Mouse (Mus musculus) cerebellum, adult 2 months (tissue): ENCODE measurements around the gene Spsb3. TPM values are rescaled to one million over a fixed set of nuclear protein-coding genes. Genes with fewer than 3 reads are reported as not detected.

Source experiments
- DNase-seq, 2 experiments: peaks; one replicate each; pipeline ENCODE4 v3.0.0; 2021
- H3K27ac ChIP-seq: fragments of 200-500 bp; 2 replicates; pipeline ENCODE4 v1.5.1; 2012; ENCODE audit warnings: low read length, control low read depth, inconsistent platforms; ENCODE audit not compliant: insufficient read depth
- H3K27me3 ChIP-seq: fragments of 200-500 bp; 2 replicates; pipeline ENCODE4 v1.6.1; 2012; ENCODE audit warnings: inconsistent platforms, mild to moderate bottlenecking, low read length, moderate library complexity; ENCODE audit not compliant: control insufficient read depth, insufficient read depth
- H3K4me1 ChIP-seq: fragments of 200-500 bp; 2 replicates; pipeline ENCODE4 v1.6.1; 2011; ENCODE audit warnings: low read length; ENCODE audit not compliant: control insufficient read depth, insufficient read depth
- H3K4me3 ChIP-seq: fragments of 200-500 bp; replicated peaks from 2 replicates; pipeline ENCODE3; 2011; ENCODE audit warnings: mild to moderate bottlenecking, low read depth, low read length, control low read depth; ENCODE audit not compliant: insufficient read depth
- CTCF ChIP-seq: fragments of 200-500 bp; IDR thresholded peaks from 2 replicates; pipeline ENCODE4 v1.5.1; 2011; ENCODE audit warnings: low read depth, mild to moderate bottlenecking, control low read depth, low read length, moderate library complexity, borderline replicate concordance; ENCODE audit not compliant: insufficient read depth
- POLR2A ChIP-seq: fragments of 200-500 bp; IDR thresholded peaks from 2 replicates; pipeline ENCODE4 v1.6.1; 2011; ENCODE audit warnings: low read length, control low read depth, borderline replicate concordance; ENCODE audit not compliant: insufficient read depth
- WGBS: fragments of 180-500 bp; shearing (Covaris S2); methylation state at CpG from one replicate; pipeline ENCODE4 v1.1.7; 2018; 5-methylcytosine and 5-hydroxymethylcytosine counted together
- polyA plus RNA-seq: library from polyadenylated mRNA; depleted of rRNA; stranded (reverse); fragments of >200 nt; gene quantifications from 2 replicates; pipeline ENCODE4 v1.2.3, GENCODE M21; 2012

Gene Spsb3
- polyA plus RNA-seq, 1 experiment = 124 TPM

DNA sequence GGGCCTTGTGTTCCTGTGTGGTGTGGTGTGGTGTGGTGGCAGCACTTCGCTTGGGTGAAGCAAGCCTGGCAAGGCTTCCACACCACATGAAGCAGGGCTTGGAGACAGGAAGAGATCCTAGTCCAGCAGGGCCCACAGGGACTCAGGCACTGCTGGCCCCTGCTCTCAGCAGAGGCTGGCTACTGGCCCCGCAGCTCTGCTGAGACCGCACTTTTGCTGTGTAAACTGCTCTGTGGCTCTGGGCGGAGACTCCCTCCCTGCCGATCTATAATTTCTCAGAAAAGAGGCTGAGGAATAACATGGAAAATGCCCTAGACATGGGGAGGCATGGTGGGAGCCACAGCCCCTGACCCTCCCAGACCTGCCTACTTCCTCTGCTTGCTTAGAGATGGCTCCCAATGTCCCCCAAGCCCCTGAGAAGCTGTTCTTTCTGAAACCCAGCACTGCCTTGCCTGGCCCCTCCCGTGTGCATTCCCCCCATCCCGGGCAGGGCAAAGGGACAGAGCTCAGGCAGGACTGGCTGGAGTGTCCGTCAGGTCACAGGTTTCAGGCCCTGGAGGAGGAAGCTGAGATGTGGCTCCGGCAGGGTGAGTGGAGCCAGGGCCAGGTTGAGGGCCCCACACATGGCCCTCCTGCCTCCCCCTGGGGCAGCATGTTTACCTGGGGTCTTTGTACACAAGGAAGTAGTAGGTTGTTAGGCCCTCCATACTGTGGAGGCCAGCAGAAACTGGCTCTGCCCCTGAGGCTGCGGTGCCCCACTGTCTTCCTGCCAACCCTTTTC, 8.9 kb upstream of the Spsb3 start:
- 62% methylated on average over 10 of the region's 10 CpGs for WGBS
- Histone ChIP-seq H3K27me3 (no peaks in the 10 kb centered on the region), H3K4me1 (no peaks in the 10 kb centered on the region), H3K27ac (no peak overlapping the region), H3K4me3 (no peak overlapping the region)
- DNase-seq = no peak
- TF ChIP-seq POLR2A (no peak), CTCF (no peak)

DNA sequence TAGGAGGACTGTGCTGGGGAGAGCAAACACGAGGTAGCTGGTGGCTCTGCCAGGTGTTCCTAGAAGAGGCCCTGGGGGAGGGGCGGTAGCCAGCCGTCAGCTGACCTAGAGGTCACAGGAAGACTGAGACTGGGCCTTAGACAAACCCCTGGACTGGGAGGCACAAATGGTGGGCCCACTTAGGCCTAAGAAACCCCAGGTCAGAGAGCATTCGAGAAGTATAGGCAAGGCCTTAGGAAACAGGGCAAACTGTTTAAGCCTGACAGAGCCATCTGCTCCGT, 8.4 kb upstream of the Spsb3 start:
- no peak for DNase-seq
- no peak overlapping the region for H3K4me3 ChIP-seq
- 45% methylated on average over 5 of the region's 5 CpGs for WGBS
- no peak for TF ChIP-seq POLR2A
- no peak for TF ChIP-seq CTCF
- no peak overlapping the region for H3K27ac ChIP-seq
- H3K27me3 ChIP-seq = no peaks in the 10 kb centered on the region
- H3K4me1 ChIP-seq = no peaks in the 10 kb centered on the region

DNA sequence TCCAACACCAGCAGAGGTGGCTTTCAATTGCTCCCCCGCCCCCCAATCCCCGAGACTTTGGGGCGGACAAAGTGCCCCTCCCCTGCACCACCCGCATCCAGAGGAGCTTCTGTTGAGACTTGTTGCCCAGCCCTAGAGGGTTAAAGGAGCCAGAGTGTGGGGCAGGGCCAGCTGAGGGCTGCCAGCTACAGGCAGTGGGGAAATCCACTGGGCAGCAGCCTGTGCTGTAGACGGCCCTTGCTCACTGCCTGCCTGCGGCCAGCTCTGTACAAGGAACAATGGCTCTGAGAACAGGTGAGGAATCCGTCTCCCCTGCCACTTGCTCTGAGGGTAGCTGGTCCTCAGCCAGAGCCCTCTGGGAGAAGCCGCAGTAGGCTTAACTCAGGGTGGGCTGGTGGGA, 7.9 kb upstream of the Spsb3 start:
- no peak for TF ChIP-seq CTCF
- TF ChIP-seq POLR2A = no peak
- WGBS = 56% methylated on average over 8 of the region's 8 CpGs
- H3K27me3 ChIP-seq = no peaks in the 10 kb centered on the region
- H3K27ac ChIP-seq = no peak overlapping the region
- H3K4me3 ChIP-seq = no peak overlapping the region
- H3K4me1 ChIP-seq = no peaks in the 10 kb centered on the region
- DNase-seq = no peak

DNA sequence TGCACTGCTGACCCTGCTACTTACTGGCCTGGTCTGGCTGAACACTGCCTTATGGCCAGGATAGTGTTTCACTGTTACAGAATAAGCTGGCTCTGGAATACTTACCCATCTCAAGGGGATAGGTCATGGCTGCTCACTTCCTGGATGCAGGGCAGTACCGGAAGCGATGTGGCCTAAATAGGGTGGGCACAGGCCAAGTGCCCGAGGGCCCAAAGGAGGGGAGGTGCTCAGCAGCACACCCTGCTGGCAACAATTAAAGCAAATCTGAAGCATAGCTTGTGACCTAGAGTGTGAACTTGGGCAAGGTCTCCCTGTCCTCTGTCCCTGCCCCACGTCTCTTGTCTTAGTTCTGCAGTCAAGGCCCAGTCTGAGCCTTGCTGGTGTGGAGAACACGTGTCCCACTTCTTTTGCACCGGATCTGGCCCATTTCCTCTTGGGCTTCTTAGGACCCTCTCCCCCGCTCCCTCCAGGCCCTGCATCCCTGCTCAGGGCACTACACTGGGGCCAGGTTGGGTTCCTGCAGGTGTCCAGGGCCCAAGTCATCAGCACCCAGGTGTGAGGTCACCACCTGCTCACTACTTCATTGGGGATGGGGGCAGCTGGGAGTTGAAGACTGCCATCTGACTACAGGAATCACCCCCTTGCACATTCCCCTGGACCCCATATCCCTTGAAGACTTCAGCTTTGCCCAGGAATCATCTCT, 4.6 kb upstream of the Spsb3 start:
- Histone ChIP-seq H3K27me3 (no peaks in the 10 kb centered on the region), H3K27ac (no peak overlapping the region), H3K4me3 (no peak overlapping the region), H3K4me1 (peaks cover 5% of the 10 kb centered on the region)
- TF ChIP-seq POLR2A = no peak
- TF ChIP-seq CTCF = peak; percentile 50
- 37% methylated on average over 7 of the region's 7 CpGs for WGBS
- no peak for DNase-seq

DNA sequence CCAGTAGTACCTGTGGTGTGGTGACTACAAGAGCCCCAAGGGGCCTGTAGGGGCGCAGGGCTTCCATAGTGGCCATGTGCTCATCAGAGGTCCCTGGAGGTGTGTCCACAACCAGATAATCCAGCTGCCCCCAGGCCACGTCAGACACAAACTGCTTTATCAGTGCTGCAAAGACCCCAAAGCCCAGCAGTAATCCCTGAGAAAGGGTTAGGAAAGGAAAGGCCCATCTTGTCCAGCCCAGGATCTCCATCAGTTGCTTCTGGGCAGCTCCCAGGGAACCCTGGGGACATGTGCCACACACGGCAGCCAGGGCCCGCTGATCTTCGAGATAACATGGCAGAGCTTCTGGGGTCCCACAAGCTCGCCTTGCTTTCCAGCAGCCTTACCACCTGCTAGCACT, 2.1 kb upstream of the Spsb3 start:
- no peak overlapping the region for H3K27ac ChIP-seq
- DNase-seq = no peak
- no peak for TF ChIP-seq POLR2A
- TF ChIP-seq CTCF = no peak
- WGBS = 82% methylated on average over 6 of the region's 6 CpGs
- no peak overlapping the region for H3K4me3 ChIP-seq
- no peaks in the 10 kb centered on the region for H3K27me3 ChIP-seq
- H3K4me1 ChIP-seq = peaks cover 14% of the 10 kb centered on the region

DNA sequence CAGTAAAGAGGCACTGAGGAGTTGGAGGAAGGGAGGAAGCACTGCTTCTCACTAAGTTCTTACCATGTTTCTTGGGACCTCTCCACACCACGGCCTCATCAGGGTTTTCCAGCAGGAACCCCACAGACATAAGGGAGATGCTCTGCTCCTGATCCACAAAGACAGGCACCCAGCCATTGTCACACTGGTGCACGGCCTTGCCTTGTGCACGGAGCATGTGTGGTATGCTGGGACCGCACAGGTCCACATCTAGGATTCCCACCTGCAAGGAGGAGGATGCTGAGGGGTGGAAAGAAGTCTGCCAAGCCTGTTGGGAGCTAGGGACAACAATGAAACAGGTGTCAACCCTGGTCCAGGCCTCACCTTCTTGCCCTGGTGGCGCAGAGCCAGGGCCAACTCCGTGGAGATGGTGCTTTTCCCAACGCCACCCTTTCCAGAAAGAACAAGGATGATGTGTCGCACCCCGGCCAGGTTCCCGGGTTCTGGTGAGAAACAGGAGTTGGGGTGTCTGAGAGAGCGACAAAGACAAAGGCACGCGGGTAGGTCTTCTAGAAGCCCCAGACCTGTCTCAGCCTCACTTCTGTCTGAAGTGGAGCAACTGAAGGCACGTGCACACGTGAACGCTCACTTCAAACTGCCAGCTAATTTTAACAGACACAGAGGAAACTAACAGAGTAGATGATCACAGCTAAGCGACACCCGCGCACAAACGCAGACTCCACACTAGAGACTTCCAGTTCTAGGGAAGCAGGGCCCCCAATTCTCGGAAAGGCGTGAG, 898 bp upstream of the Spsb3 start:
- WGBS = 22% methylated on average over 22 of the region's 22 CpGs
- peak in 1 of 2 experiments; percentile 39 for DNase-seq
- Histone ChIP-seq H3K4me1 (peaks cover 25% of the 10 kb centered on the region), H3K27ac (no peak overlapping the region), H3K4me3 (peak overlapping the region; percentile 81), H3K27me3 (no peaks in the 10 kb centered on the region)
- TF ChIP-seq POLR2A = no peak
- TF ChIP-seq CTCF = no peak

DNA sequence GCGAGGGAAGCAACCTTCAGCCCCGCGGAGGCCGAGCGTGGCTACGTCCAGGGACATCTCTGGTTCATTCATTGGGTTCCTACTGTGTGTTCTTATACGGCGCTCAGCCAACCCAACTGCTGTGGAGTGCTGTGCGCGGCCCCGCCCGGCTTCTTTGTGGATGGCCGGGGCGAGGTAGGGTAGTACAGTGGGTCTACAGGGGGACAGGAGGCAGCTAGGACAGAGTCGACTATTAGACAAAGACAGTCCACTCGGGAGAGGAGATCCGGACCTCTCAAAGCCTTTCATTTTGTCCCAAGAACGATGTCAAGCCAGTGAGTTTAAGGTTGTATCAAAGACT, 459 bp downstream of the Spsb3 start:
- TF ChIP-seq POLR2A (no peak), CTCF (no peak)
- H3K4me3 ChIP-seq = peak overlapping the region; percentile 84
- H3K27ac ChIP-seq = peak overlapping the region; percentile 93
- no peak for DNase-seq
- no peaks in the 10 kb centered on the region for H3K27me3 ChIP-seq
- WGBS = under 1% methylated on average over 18 of the region's 18 CpGs
- H3K4me1 ChIP-seq = peaks cover 38% of the 10 kb centered on the region

DNA sequence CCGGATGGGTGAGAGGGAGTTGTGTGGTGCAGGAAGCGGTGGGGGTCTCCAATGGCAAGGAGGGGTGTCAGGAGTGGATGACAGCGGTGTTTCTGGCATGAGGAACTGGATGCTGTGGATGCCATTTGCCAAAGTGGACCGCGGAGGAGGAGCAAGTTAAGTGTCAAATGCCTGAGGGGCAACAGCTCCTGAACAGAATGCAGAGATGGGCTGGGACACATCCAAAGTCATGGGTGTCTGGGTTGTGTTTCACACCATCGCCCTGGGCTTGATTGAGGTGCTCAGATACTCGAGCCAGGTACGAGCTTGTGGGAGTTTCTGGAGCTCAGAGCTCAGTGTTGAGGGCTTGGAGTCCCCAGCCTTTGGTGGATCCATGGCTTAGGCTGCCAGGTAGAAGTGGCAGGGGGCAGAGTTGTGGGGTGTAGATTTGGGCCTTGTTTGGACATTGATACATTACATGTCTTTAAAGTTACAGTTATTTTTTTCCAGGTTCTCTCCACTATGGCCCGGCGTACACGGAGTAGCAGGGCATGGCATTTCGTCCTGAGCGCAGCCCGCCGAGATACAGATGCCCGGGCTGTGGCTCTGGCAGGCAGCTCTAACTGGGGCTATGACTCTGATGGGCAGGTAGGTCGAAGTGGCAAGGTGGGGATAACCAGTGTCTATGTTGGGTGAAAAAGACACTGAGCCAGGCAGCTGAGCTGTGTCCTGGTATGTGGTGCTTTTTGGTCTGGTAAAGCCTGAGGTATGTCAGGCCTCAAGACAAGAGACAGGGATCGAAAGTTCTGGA, 1.0 kb downstream of the Spsb3 start:
- Histone ChIP-seq H3K27ac (peak overlapping the region; percentile 93), H3K27me3 (no peaks in the 10 kb centered on the region), H3K4me1 (peaks cover 44% of the 10 kb centered on the region), H3K4me3 (peak overlapping the region; percentile 84)
- peak; percentile 57 to 61 for DNase-seq
- TF ChIP-seq POLR2A (no peak), CTCF (no peak)
- 22% methylated on average over 18 of the region's 18 CpGs for WGBS
